Mouse (Mus musculus): ENCODE data around the gene Emc1. TPM values are rescaled to one million over a fixed set of nuclear protein-coding genes. Genes with fewer than 3 reads are reported as not detected.
"Not testable (repeated sequence)": the region's sequence is repeated elsewhere in the genome, so short reads cannot be mapped to it uniquely, and the experiment has no call there.

The Emc1 gene
- polyA plus RNA-seq, 1 experiment: 14.1 TPM

DNA sequence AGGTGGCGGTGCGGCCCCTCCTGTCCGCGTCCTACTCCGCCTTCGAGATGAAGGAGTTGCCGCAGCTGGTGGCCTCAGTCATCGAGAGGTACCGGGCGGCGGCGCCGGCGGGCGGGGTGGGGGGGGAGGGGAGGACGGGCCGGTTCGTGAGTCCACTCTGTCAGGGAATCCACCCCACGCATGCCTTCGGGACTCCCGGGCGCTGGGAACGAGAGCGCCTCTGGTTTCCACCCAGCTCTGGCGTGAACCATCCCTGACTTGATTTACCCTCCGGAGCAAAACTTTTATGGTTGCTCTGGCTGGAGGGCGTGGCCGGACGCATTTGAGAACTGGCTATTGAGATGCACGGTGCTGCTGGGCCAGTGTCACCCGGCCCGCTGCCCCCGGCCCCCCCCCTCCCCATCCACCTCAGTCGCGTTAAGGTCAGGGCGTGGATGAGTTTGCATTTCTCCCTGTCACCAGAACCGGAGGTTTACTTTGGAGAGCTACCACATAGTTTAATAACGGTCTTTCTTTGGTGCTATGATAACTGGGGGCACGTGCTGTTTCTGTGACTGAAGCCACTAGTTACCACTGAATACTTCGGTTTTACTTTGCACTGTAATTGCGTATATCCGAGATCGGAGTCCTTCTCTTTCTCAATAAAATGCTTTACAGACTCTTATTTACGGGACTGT, 28.5 kb downstream of the Emc1 start:
- peaks cover 10% of the 10 kb centered on the region; the same call in 1 of the 2 replicates for H3K4me1 ChIP-seq (ENCODE audit: control insufficient read depth, insufficient read depth, insufficient read length, low read length)
- peak overlapping the region; percentile 84 for H3K4me3 ChIP-seq (ENCODE audit: insufficient read depth, low read depth, low read length)
- H3K27ac ChIP-seq (replicated peaks; ENCODE audit: low read depth, low read length): 0 out of 2 replicates have a peak overlapping the region, but pooled peaks have one; percentile 42

GRCm38 (mm10) chr4:139381452-139381845, 29.1 kb downstream of the Emc1 start:
- Histone ChIP-seq H3K4me3 (ENCODE audit: insufficient read depth, low read depth, low read length) (peak overlapping the region; percentile 84), H3K4me1 (ENCODE audit: control insufficient read depth, insufficient read depth, insufficient read length, low read length) (peaks cover 10% of the 10 kb centered on the region; the same call in 1 of the 2 replicates), H3K27ac (replicated peaks; ENCODE audit: low read depth, low read length) (no peak overlapping the region)

DNA sequence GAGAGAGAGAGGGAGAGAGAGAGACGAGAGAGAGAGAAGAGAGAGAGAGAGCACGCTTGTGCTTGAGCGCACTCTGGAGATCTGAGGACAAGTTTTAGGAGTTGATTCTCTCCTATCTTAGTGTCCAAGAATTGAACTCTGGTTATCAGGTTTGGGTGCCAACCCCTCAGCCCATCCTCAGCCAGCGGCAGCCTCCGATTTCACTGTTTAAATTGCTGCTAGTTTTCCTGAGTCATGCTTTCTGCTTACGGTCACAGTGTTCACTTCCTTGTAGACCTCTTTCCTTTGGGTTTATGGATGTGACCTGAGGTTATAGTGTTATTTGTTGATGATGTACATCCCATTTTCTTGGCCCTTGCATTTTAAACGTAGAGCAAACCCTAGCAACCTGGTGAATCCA, 29.8 kb downstream of the Emc1 start:
- Histone ChIP-seq H3K27ac (replicated peaks; ENCODE audit: low read depth, low read length) (no peak overlapping the region), H3K4me3 (ENCODE audit: insufficient read depth, low read depth, low read length) (peak overlapping the region; percentile 27), H3K4me1 (ENCODE audit: control insufficient read depth, insufficient read depth, insufficient read length, low read length) (peaks cover 14% of the 10 kb centered on the region; the same call in 1 of the 2 replicates)

GRCm38 (mm10) chr4:139385841-139386240, 33.5 kb downstream of the Emc1 start:
- H3K4me3 ChIP-seq (ENCODE audit: insufficient read depth, low read depth, low read length); H3K27ac ChIP-seq (replicated peaks; ENCODE audit: low read depth, low read length): not testable (repeated sequence)
- H3K4me1 ChIP-seq (ENCODE audit: control insufficient read depth, insufficient read depth, insufficient read length, low read length): peaks cover 11% of the 10 kb centered on the region; the same call in 1 of the 2 replicates

GRCm38 (mm10) chr4:139386869-139387319, 34.5 kb downstream of the Emc1 start:
- Histone ChIP-seq H3K27ac (replicated peaks; ENCODE audit: low read depth, low read length) (no peak overlapping the region; the same call in 1 of the 2 replicates), H3K4me1 (ENCODE audit: control insufficient read depth, insufficient read depth, insufficient read length, low read length) (peaks cover 11% of the 10 kb centered on the region; the same call in 1 of the 2 replicates), H3K4me3 (ENCODE audit: insufficient read depth, low read depth, low read length) (no peak overlapping the region)

GRCm38 (mm10) chr4:139389557-139389956, 37.2 kb downstream of the Emc1 start:
- no peak overlapping the region for H3K4me3 ChIP-seq (ENCODE audit: insufficient read depth, low read depth, low read length)
- H3K27ac ChIP-seq (replicated peaks; ENCODE audit: low read depth, low read length): no peak overlapping the region
- H3K4me1 ChIP-seq (ENCODE audit: control insufficient read depth, insufficient read depth, insufficient read length, low read length): peaks cover 4% of the 10 kb centered on the region; the same call in 1 of the 2 replicates

DNA sequence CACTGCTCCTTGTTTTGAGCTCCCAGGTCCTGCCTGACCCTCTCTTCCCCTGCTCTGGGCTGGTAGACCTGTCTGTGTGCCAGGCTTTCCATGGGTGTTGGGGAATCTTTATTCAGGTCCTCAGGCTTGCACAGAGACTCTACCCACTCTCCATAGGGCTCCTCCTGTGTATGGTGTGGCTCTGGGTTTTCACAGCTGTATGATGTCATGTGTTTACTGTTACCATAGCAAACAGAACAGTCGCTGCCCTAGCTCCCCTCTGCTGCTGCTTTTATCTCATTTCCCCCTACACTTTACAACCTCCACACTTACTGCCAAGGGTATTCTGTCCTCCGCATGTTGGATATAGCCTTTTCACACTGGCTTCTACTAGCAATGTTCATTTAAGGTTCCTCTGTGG, 43.0 kb downstream of the Emc1 start:
- Histone ChIP-seq H3K4me1 (ENCODE audit: control insufficient read depth, insufficient read depth, insufficient read length, low read length) (no peaks in the 10 kb centered on the region), H3K27ac (replicated peaks; ENCODE audit: low read depth, low read length) (no peak overlapping the region), H3K4me3 (ENCODE audit: insufficient read depth, low read depth, low read length) (no peak overlapping the region)

DNA sequence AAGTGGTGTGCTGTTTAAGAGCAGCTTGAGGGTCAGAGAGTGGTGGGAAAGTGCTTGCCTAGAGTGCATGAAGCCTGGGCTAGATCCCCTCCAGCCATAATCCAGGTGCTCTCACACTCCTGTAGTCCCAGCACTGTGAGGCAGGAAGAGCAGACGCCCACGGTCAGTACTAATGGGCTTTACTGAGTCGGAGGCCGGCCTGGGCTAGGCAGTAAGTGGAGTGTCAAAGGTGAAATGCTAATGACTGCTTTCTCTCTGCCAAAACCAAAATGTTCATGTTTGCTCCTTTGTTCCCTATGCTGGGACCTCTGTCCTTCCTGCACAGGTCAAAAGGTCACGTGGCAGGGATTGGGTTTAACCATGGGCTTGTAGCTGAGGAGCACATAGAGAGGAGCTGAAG, 48.1 kb downstream of the Emc1 start:
- H3K27ac ChIP-seq (replicated peaks; ENCODE audit: low read depth, low read length): no peak overlapping the region
- no peaks in the 10 kb centered on the region for H3K4me1 ChIP-seq (ENCODE audit: control insufficient read depth, insufficient read depth, insufficient read length, low read length)
- no peak overlapping the region for H3K4me3 ChIP-seq (ENCODE audit: insufficient read depth, low read depth, low read length)

- Histone ChIP-seq H3K4me3 (ENCODE audit: insufficient read depth, low read depth, low read length) (no peak overlapping the region), H3K27ac (replicated peaks; ENCODE audit: low read depth, low read length) (no peak overlapping the region), H3K4me1 (ENCODE audit: control insufficient read depth, insufficient read depth, insufficient read length, low read length) (no peaks in the 10 kb centered on the region)
These were observed 50.8 kb downstream of the Emc1 start for GRCm38 (mm10) chr4:139403214-139403613.

DNA sequence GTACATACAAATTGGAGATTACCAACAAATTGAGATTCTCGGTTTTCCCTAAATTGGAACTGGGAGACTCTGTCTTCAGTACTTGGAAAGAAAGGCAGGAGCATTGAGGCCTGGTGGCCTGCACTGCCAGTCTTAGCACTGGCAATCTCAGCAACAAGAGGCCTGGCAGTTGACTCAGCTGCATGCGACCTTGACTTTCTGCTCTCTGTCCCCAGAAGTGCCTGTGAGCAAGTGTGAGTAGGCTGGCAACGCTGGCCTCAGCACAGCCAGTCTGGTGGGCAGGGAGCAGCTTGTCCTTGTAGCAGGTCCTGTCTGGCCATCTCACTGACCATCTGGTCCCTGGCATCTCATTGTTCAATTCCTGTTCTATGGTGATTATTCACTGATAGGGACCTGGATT, 59.0 kb downstream of the Emc1 start:
- Histone ChIP-seq H3K4me1 (ENCODE audit: control insufficient read depth, insufficient read depth, insufficient read length, low read length) (no peaks in the 10 kb centered on the region), H3K27ac (replicated peaks; ENCODE audit: low read depth, low read length) (no peak overlapping the region), H3K4me3 (ENCODE audit: insufficient read depth, low read depth, low read length) (no peak overlapping the region)

- Histone ChIP-seq H3K4me3 (ENCODE audit: insufficient read depth, low read depth, low read length) (no peak overlapping the region), H3K27ac (replicated peaks; ENCODE audit: low read depth, low read length) (no peak overlapping the region), H3K4me1 (ENCODE audit: control insufficient read depth, insufficient read depth, insufficient read length, low read length) (no peaks in the 10 kb centered on the region)
These were observed 65.5 kb downstream of the Emc1 start for GRCm38 (mm10) chr4:139417868-139418267.

DNA sequence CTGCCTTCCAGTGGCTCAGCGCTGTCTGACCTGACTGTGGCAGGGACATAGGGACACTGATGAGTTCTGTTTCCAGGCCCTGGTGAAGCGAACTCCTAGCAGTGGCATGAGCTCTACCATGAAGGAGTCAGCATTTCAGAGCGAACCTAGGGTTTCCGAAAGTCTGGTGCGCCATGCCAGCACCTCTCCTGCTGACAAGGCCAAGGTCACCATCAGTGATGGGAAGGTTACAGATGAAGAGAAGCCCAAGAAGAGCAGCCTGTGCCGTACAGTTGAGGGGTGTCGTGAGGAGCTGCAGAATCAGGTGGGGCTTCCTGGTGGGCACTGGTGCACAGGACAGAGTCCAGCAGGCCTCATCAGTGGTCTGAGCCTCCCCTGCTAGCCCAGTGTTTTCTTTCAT, 69.2 kb downstream of the Emc1 start:
- H3K4me3 ChIP-seq (ENCODE audit: insufficient read depth, low read depth, low read length): no peak overlapping the region
- no peak overlapping the region for H3K27ac ChIP-seq (replicated peaks; ENCODE audit: low read depth, low read length)
- no peaks in the 10 kb centered on the region for H3K4me1 ChIP-seq (ENCODE audit: control insufficient read depth, insufficient read depth, insufficient read length, low read length)

- H3K4me3 ChIP-seq (ENCODE audit: insufficient read depth, low read depth, low read length): no peak overlapping the region
- H3K4me1 ChIP-seq (ENCODE audit: control insufficient read depth, insufficient read depth, insufficient read length, low read length): no peaks in the 10 kb centered on the region
- H3K27ac ChIP-seq (replicated peaks; ENCODE audit: low read depth, low read length): no peak overlapping the region
These were observed 70.0 kb downstream of the Emc1 start for GRCm38 (mm10) chr4:139422409-139422808.

GRCm38 (mm10) chr4:139423270-139423669, 70.9 kb downstream of the Emc1 start:
- no peaks in the 10 kb centered on the region for H3K4me1 ChIP-seq (ENCODE audit: control insufficient read depth, insufficient read depth, insufficient read length, low read length)
- no peak overlapping the region for H3K27ac ChIP-seq (replicated peaks; ENCODE audit: low read depth, low read length)
- no peak overlapping the region for H3K4me3 ChIP-seq (ENCODE audit: insufficient read depth, low read depth, low read length)

Data from brown adipose tissue, adult 24 weeks (tissue).